Comparison of ENCODE assay signal across 15 mouse cellular contexts in genomic region chr1:126966394-126966793, GRCm38 (mm10).
DNase-seq lines count a peak whose midpoint lies in the region; ATAC-seq and TF ChIP-seq lines count a peak whose summit lies in the region.
"Had no signal": no experiment of that assay in that cellular context is flagged by ENCODE, and none has a peak within 500 bp of the region (broad histone marks: within the 10 kb centered on the region; RNA-seq: fewer than 3 reads in every experiment).

No protein-coding gene starts in this region.

- in situ Hi-C loops in CH12.LX (cut with MboI; ENCODE audit: low pct_ligation_motif_present, low pct_unique_long_range_greater_than_20kb, low sequenced_read_pairs), result no loop called here

- dilution Hi-C loops in CH12.LX (cut with MboI; ENCODE audit: extremely low pct_ligation_motif_present, extremely low pct_unique_long_range_greater_than_20kb, low sequenced_read_pairs), result no loop called here

- H3K27me3 ChIP-seq in liver, adult 2 months (ENCODE audit: control insufficient read depth, insufficient read depth, low read length), result no peaks in the 10 kb centered on the region
- H3K27me3 ChIP-seq in liver, embryonic 11.5 days (replicated peaks; ENCODE audit: control insufficient read depth, insufficient read depth, low read length), result no peaks in the 10 kb centered on the region
- H3K27me3 ChIP-seq in CH12.LX (replicated peaks), result peaks cover 28% of the 10 kb centered on the region
- no peaks in the 10 kb centered on the region for H3K27me3 ChIP-seq in neural tube, embryonic 15.5 days (replicated peaks)
- no peaks in the 10 kb centered on the region for H3K27me3 ChIP-seq in midbrain, embryonic 13.5 days
- H3K27me3 ChIP-seq: forebrain, embryonic 15.5 days; neural tube, embryonic 13.5 days had no signal

- no peak for TF ChIP-seq EP300 in CH12.LX (IDR thresholded peaks at IDR 0.05; ENCODE audit: low read length)

- TF ChIP-seq POLR2A in liver, adult 2 months (IDR thresholded peaks at IDR 0.05; ENCODE audit: extremely low read depth, insufficient read depth, low read length), result no peak
- TF ChIP-seq POLR2A in CH12.LX (IDR thresholded peaks at IDR 0.05; ENCODE audit: low read depth, low read length), result no peak

- H3K4me1 ChIP-seq in liver, adult 2 months (ENCODE audit: control insufficient read depth, insufficient read depth, low read length), result no peaks in the 10 kb centered on the region
- H3K4me1 ChIP-seq in liver, embryonic 11.5 days (replicated peaks; ENCODE audit: control insufficient read depth, insufficient read depth, low read length), result no peaks in the 10 kb centered on the region
- no peaks in the 10 kb centered on the region for H3K4me1 ChIP-seq in CH12.LX (ENCODE audit: control insufficient read depth in 1 of 2, insufficient read depth in 2 of 2)
- H3K4me1 ChIP-seq in neural tube, embryonic 15.5 days, result no peaks in the 10 kb centered on the region
- H3K4me1 ChIP-seq in midbrain, embryonic 13.5 days (replicated peaks), result no peaks in the 10 kb centered on the region
- H3K4me1 ChIP-seq: forebrain, embryonic 15.5 days; heart, embryonic 10.5 days; neural tube, embryonic 13.5 days had no signal

- peak; percentile 30; the same call in 1 of the 2 replicates for TF ChIP-seq CTCF in gastrocnemius, adult 2 months (IDR thresholded peaks at IDR 0.05)
- no peak for TF ChIP-seq CTCF in liver, adult 2 months (IDR thresholded peaks at IDR 0.05; ENCODE audit: low read depth, low read length)
- TF ChIP-seq CTCF in CH12.LX (conservative IDR thresholded peaks at IDR 0.05 in 1 of 2, IDR thresholded peaks at IDR 0.05 in 1 of 2; ENCODE audit: low read depth in 2 of 2, low read length in 2 of 2), result peak; percentile 50 to 64; a peak in 3 of 4 replicates

- no peak overlapping the region for H3K4me2 ChIP-seq in liver, embryonic 11.5 days
- no peak overlapping the region for H3K4me2 ChIP-seq in CH12.LX (ENCODE audit: insufficient read depth, low read depth, poor library complexity, severe bottlenecking)
- no peak overlapping the region for H3K4me2 ChIP-seq in neural tube, embryonic 15.5 days
- no peak overlapping the region for H3K4me2 ChIP-seq in midbrain, embryonic 13.5 days (replicated peaks)
- H3K4me2 ChIP-seq: forebrain, embryonic 15.5 days; neural tube, embryonic 13.5 days had no signal

- no peak for DNase-seq in gastrocnemius, adult 2 months
- no peak for DNase-seq in gastrocnemius, postnatal 14 days
- DNase-seq in liver, adult 2 months (ENCODE audit: extremely low read depth, low read depth, low spot score), result peak; percentile 11
- DNase-seq in liver, embryonic 11.5 days (ENCODE audit: low spot score), result no peak
- peak; percentile 19 for DNase-seq in CH12.LX (ENCODE audit: extremely low read depth)
- peak; percentile 3 for DNase-seq in c-Kit-positive CD71-negative TER-119-negative erythroid progenitor cells, embryonic 14.5 days (ENCODE audit: low read depth)
- DNase-seq: adrenal gland, postnatal 10 days; heart, postnatal 36 days had no signal

- H3K4me3 ChIP-seq in gastrocnemius, adult 2 months, result no peak overlapping the region
- no peak overlapping the region for H3K4me3 ChIP-seq in liver, adult 2 months (ENCODE audit: insufficient read depth, low read depth, low read length)
- H3K4me3 ChIP-seq in liver, embryonic 11.5 days (ENCODE audit: low read depth, low read length), result no peak overlapping the region
- H3K4me3 ChIP-seq in CH12.LX (replicated peaks in 1 of 3; ENCODE audit: low read depth in 2 of 3, low read length in 2 of 3, poor library complexity in 1 of 3), result no peak overlapping the region
- no peak overlapping the region for H3K4me3 ChIP-seq in neural tube, embryonic 15.5 days (replicated peaks)
- no peak overlapping the region for H3K4me3 ChIP-seq in midbrain, embryonic 13.5 days (replicated peaks)
- H3K4me3 ChIP-seq: forebrain, embryonic 15.5 days; heart, embryonic 10.5 days; neural tube, embryonic 13.5 days had no signal

- no peak for ATAC-seq in liver, embryonic 11.5 days (replicated peaks; ENCODE audit: low FRiP score)
- ATAC-seq in neural tube, embryonic 15.5 days (ENCODE audit: low FRiP score), result no peak
- no peak for ATAC-seq in midbrain, embryonic 13.5 days
- ATAC-seq: forebrain, embryonic 15.5 days; midbrain, embryonic 16.5 days had no signal

- H3K36me3 ChIP-seq in liver, adult 2 months (ENCODE audit: control insufficient read depth, insufficient read depth, low read length), result no peaks in the 10 kb centered on the region
- H3K36me3 ChIP-seq in liver, embryonic 11.5 days (ENCODE audit: control insufficient read depth, insufficient read depth, low read length), result no peaks in the 10 kb centered on the region
- H3K36me3 ChIP-seq in CH12.LX (replicated peaks in 1 of 2; ENCODE audit: control insufficient read depth in 1 of 2, insufficient read depth in 1 of 2, low read length in 1 of 2), result no peaks in the 10 kb centered on the region
- H3K36me3 ChIP-seq in neural tube, embryonic 15.5 days, result no peaks in the 10 kb centered on the region
- H3K36me3 ChIP-seq in midbrain, embryonic 13.5 days, result no peaks in the 10 kb centered on the region
- H3K36me3 ChIP-seq: forebrain, embryonic 15.5 days; heart, embryonic 10.5 days; neural tube, embryonic 13.5 days had no signal

- TF ChIP-seq RAD21 in CH12.LX (IDR thresholded peaks at IDR 0.05; ENCODE audit: low read depth, low read length), result no peak; the same call in 1 of the 2 replicates

- no peaks in the 10 kb centered on the region for H3K9me3 ChIP-seq in liver, embryonic 11.5 days (ENCODE audit: control insufficient read depth, low read length)
- H3K9me3 ChIP-seq in CH12.LX (replicated peaks; ENCODE audit: low read length), result no peaks in the 10 kb centered on the region
- no peaks in the 10 kb centered on the region for H3K9me3 ChIP-seq in neural tube, embryonic 15.5 days (replicated peaks)
- no peaks in the 10 kb centered on the region for H3K9me3 ChIP-seq in midbrain, embryonic 13.5 days
- H3K9me3 ChIP-seq: forebrain, embryonic 15.5 days; heart, embryonic 10.5 days; neural tube, embryonic 13.5 days had no signal

- H3K9ac ChIP-seq in liver, adult 2 months (ENCODE audit: low read depth, low read length), result no peak overlapping the region
- no peak overlapping the region for H3K9ac ChIP-seq in liver, embryonic 11.5 days (ENCODE audit: low read depth, low read length)
- no peak overlapping the region for H3K9ac ChIP-seq in CH12.LX (ENCODE audit: insufficient read depth, low read depth)
- H3K9ac ChIP-seq in neural tube, embryonic 15.5 days (replicated peaks), result no peak overlapping the region
- no peak overlapping the region for H3K9ac ChIP-seq in midbrain, embryonic 13.5 days (replicated peaks)
- H3K9ac ChIP-seq: forebrain, embryonic 15.5 days; neural tube, embryonic 13.5 days had no signal

- H3K79me2 ChIP-seq in liver, adult 2 months (ENCODE audit: control insufficient read depth, insufficient read depth, low read length), result no peaks in the 10 kb centered on the region
- no peaks in the 10 kb centered on the region for H3K79me2 ChIP-seq in CH12.LX (replicated peaks; ENCODE audit: control insufficient read depth, extremely low read depth, insufficient read depth, poor library complexity, severe bottlenecking)

- H3K27ac ChIP-seq in gastrocnemius, adult 2 months, result no peak overlapping the region
- no peak overlapping the region for H3K27ac ChIP-seq in liver, adult 2 months (replicated peaks; ENCODE audit: insufficient read depth, low read depth, low read length)
- no peak overlapping the region for H3K27ac ChIP-seq in liver, embryonic 11.5 days (ENCODE audit: low read depth, low read length)
- no peak overlapping the region for H3K27ac ChIP-seq in CH12.LX (ENCODE audit: insufficient read depth, low read depth)
- no peak overlapping the region for H3K27ac ChIP-seq in neural tube, embryonic 15.5 days (replicated peaks)
- H3K27ac ChIP-seq in midbrain, embryonic 13.5 days, result no peak overlapping the region
- H3K27ac ChIP-seq: forebrain, embryonic 15.5 days; heart, embryonic 10.5 days; macrophage; neural tube, embryonic 13.5 days had no signal

- intact Hi-C loops in gastrocnemius, adult 2 months (cut with DNase I), result no loop called here
- intact Hi-C loops in gastrocnemius, postnatal 14 days (cut with DNase I; ENCODE audit: low total_unique reads), result no loop called here

TF ChIP-seq in CH12.LX, 34 proteins besides CTCF, POLR2A, EP300 and RAD21:
- peak; percentile 28 for TF ChIP-seq SMC3 (IDR thresholded peaks at IDR 0.05; ENCODE audit: low read depth, low read length)
- no peak for TF ChIP-seq TCF12 (IDR thresholded peaks at IDR 0.05; ENCODE audit: low read depth, low read length)

Comparison
In these comparisons a context has a peak if more than half of its experiments do, and no peak if none do; other contexts are left out.
1. DNase-seq: peak in liver, adult 2 months (single experiment), CH12.LX (single experiment) and c-Kit-positive CD71-negative TER-119-negative erythroid progenitor cells, embryonic 14.5 days (single experiment); none in gastrocnemius, adult 2 months (single experiment), gastrocnemius, postnatal 14 days (single experiment) and liver, embryonic 11.5 days (single experiment).